Mouse (Mus musculus): ENCODE results near the gene Vmn1r49. TPM values are rescaled to one million over a fixed set of nuclear protein-coding genes. Genes with fewer than 3 reads are reported as not detected.
"Not testable (repeated sequence)": the region's sequence is repeated elsewhere in the genome, so short reads cannot be mapped to it uniquely, and the experiment has no call there.

The Vmn1r49 gene
- polyA plus RNA-seq (2015; fragmentation: Nextera tagmentation; extraction: Ambion mirVana) = not detected in 2 replicates

GRCm38 (mm10) chr6:90078406-90078805 is at the start of gene Vmn1r49:
Gene Vmn1r49, minus strand, starts transcription at chr6:90078506.
- WGBS = 81% methylated on average over 4 of the region's 4 CpGs
- Histone ChIP-seq H3K27me3 (ENCODE audit: insufficient read depth, low read length) (no peaks in the 10 kb centered on the region), H3K4me3 (replicated peaks; ENCODE audit: low read depth, low read length) (no peak within 1 kb of the TSS), H3K27ac (no peak within 1 kb of the TSS), H3K9ac (ENCODE audit: low read depth, low read length) (no peak within 1 kb of the TSS), H3K36me3 (ENCODE audit: insufficient read depth, low read length) (no peaks in the 10 kb centered on the region), H3K4me2 (ENCODE audit: low read length) (no peak within 1 kb of the TSS), H3K9me3 (replicated peaks; ENCODE audit: low read length) (no peaks in the 10 kb centered on the region), H3K4me1 (replicated peaks; ENCODE audit: insufficient read depth, low read length) (no peaks in the 10 kb centered on the region)
- DNase-seq (ENCODE audit: low spot score) (no peak), ATAC-seq (replicated peaks; ENCODE audit: low FRiP score, low read depth) (no peak)
- TF ChIP-seq CTCF (IDR thresholded peaks at IDR 0.05; ENCODE audit: low read depth) = no peak

DNA sequence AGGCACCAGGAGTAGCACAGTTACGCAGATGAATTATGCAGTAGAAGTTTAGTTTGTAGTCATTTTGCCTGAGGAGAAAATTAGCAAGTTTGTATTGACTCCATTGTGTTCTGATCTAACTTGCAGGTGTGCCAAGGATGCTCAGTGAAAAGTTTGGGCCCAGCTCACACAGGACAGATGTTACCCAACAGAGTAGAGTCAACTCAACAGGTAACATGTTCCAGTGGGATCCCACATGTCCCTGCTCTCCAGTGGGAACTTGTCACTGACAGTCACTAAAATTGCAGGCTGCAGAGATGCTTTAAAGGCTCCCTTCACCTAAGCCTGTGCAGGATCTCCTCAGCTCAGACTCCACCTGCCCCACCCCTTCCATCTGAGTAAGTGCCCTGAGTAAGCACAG is 44.0 kb upstream of the Vmn1r49 start, which contains the start of gene Vmn1r51:
TSS of gene Vmn1r51 (plus strand) at position 301 of the 400 bp plus-strand sequence.
- WGBS = 89% methylated on average over 1 of the region's 1 CpGs
- H3K4me3 ChIP-seq (replicated peaks; ENCODE audit: low read depth, low read length); ATAC-seq (replicated peaks; ENCODE audit: low FRiP score, low read depth): not testable (repeated sequence)

DNA sequence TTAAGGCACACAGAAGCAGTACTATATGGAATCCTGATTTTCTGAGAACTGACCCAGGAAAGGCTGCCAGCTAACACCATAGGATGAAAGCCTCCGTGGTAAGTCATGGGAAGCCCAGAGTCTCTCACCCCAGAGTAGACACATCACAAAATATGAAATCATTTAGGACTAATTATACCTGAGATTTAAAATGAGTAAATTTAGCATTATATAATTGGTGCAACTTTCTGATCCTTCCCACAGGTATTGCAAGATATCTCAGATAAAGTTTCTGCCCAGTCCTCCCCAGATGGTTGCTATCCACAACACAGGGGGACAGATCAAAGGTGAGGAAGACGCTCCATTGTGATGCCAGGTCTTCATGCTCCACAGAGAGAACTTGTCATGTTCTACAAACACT is 22.8 kb upstream of the Vmn1r49 start, which contains the start of gene Vmn1r50:
TSS of gene Vmn1r50 (plus strand) at position 301 of the 400 bp plus-strand sequence.
- Histone ChIP-seq H3K9me3 (replicated peaks; ENCODE audit: low read length) (no peaks in the 10 kb centered on the region), H3K4me1 (replicated peaks; ENCODE audit: insufficient read depth, low read length) (no peaks in the 10 kb centered on the region), H3K36me3 (ENCODE audit: insufficient read depth, low read length) (no peaks in the 10 kb centered on the region), H3K27ac (no peak within 1 kb of the TSS), H3K4me2 (ENCODE audit: low read length) (no peak within 1 kb of the TSS), H3K4me3 (replicated peaks; ENCODE audit: low read depth, low read length) (no peak within 1 kb of the TSS), H3K27me3 (ENCODE audit: insufficient read depth, low read length) (no peaks in the 10 kb centered on the region), H3K9ac (ENCODE audit: low read depth, low read length) (no peak within 1 kb of the TSS)
- TF ChIP-seq CTCF (IDR thresholded peaks at IDR 0.05; ENCODE audit: low read depth) = no peak
- ATAC-seq (replicated peaks; ENCODE audit: low FRiP score, low read depth) = no peak
- WGBS = 56% methylated on average over 2 of the region's 2 CpGs
- DNase-seq (ENCODE audit: low spot score) = no peak

More for the DNA sequence above, 44.0 kb upstream of the Vmn1r49 start, which contains the start of gene Vmn1r51:
- DNase-seq (ENCODE audit: low spot score); H3K9ac ChIP-seq (ENCODE audit: low read depth, low read length); H3K27me3 ChIP-seq (ENCODE audit: insufficient read depth, low read length); H3K4me1 ChIP-seq (replicated peaks; ENCODE audit: insufficient read depth, low read length); H3K9me3 ChIP-seq (replicated peaks; ENCODE audit: low read length); H3K36me3 ChIP-seq (ENCODE audit: insufficient read depth, low read length); H3K4me2 ChIP-seq (ENCODE audit: low read length); H3K27ac ChIP-seq: not testable (repeated sequence)

- 84% methylated on average over 2 of the region's 2 CpGs for WGBS
- no peaks in the 10 kb centered on the region for H3K4me1 ChIP-seq (replicated peaks; ENCODE audit: insufficient read depth, low read length)
- no peaks in the 10 kb centered on the region for H3K27me3 ChIP-seq (ENCODE audit: insufficient read depth, low read length)
- no peak overlapping the region for H3K9ac ChIP-seq (ENCODE audit: low read depth, low read length)
- no peak overlapping the region for H3K4me3 ChIP-seq (replicated peaks; ENCODE audit: low read depth, low read length)
- H3K9me3 ChIP-seq (replicated peaks; ENCODE audit: low read length) = no peaks in the 10 kb centered on the region
- ATAC-seq (replicated peaks; ENCODE audit: low FRiP score, low read depth) (no peak), DNase-seq (ENCODE audit: low spot score) (no peak)
- no peak overlapping the region for H3K4me2 ChIP-seq (ENCODE audit: low read length)
- H3K27ac ChIP-seq = no peak overlapping the region
- TF ChIP-seq CTCF (IDR thresholded peaks at IDR 0.05; ENCODE audit: low read depth) = no peak
- no peaks in the 10 kb centered on the region for H3K36me3 ChIP-seq (ENCODE audit: insufficient read depth, low read length)
Observed at GRCm38 (mm10) chr6:90100566-90100965, 22.3 kb upstream of the Vmn1r49 start.

DNA sequence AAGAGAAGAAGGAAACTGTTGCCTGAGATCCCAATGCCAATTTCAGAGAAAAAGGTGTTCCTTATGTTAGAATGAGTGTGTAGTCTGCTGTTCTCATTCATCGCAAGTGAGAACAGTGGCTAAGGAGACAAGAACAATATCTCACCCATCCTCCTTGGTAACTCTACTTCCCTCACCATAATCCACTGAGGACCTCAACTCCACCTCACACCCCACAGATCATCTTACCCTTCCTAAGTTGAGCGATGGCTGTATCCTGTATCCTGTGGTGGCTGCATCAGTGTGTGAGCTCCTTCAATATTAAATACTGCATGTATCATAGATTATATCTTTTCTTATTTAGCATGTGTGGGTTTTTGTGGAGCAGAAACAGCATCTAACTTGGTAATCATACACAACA is 41.6 kb downstream of the Vmn1r49 start, which contains the start of gene Vmn1r48:
TSS of gene Vmn1r48 (minus strand) at position 101 of the 400 bp plus-strand sequence.
- WGBS = no CpG with 5 or more reads among the region's 2 CpGs

More for the DNA sequence above, 41.6 kb downstream of the Vmn1r49 start, which contains the start of gene Vmn1r48:
- not testable (repeated sequence) for H3K4me2 ChIP-seq (ENCODE audit: low read length); H3K4me1 ChIP-seq (replicated peaks; ENCODE audit: insufficient read depth, low read length); H3K9me3 ChIP-seq (replicated peaks; ENCODE audit: low read length); ATAC-seq (replicated peaks; ENCODE audit: low FRiP score, low read depth); DNase-seq (ENCODE audit: low spot score); H3K27ac ChIP-seq; H3K36me3 ChIP-seq (ENCODE audit: insufficient read depth, low read length); H3K27me3 ChIP-seq (ENCODE audit: insufficient read depth, low read length); H3K9ac ChIP-seq (ENCODE audit: low read depth, low read length); H3K4me3 ChIP-seq (replicated peaks; ENCODE audit: low read depth, low read length)

Other genes with a start within 250 kb of the Vmn1r49 start
- gene Vmn1r42, start 202.1 kb downstream of the Vmn1r49 start, polyA plus RNA-seq (2015; fragmentation: Nextera tagmentation; extraction: Ambion mirVana) = not detected in 2 replicates
- not detected in 2 replicates for gene Vmn1r43, start 202.1 kb downstream of the Vmn1r49 start, polyA plus RNA-seq (2015; fragmentation: Nextera tagmentation; extraction: Ambion mirVana)
- not detected in 2 replicates for gene Vmn1r44, start 194.8 kb downstream of the Vmn1r49 start, polyA plus RNA-seq (2015; fragmentation: Nextera tagmentation; extraction: Ambion mirVana)
- not detected in 2 replicates for gene Vmn1r45, start 137.9 kb downstream of the Vmn1r49 start, polyA plus RNA-seq (2015; fragmentation: Nextera tagmentation; extraction: Ambion mirVana)
- not detected in 2 replicates for gene Vmn1r46, start 109.2 kb downstream of the Vmn1r49 start, polyA plus RNA-seq (2015; fragmentation: Nextera tagmentation; extraction: Ambion mirVana)
- not detected in 2 replicates for gene Vmn1r47, start 62.4 kb downstream of the Vmn1r49 start, polyA plus RNA-seq (2015; fragmentation: Nextera tagmentation; extraction: Ambion mirVana)
- not detected in 2 replicates for gene Vmn1r48, start 41.7 kb downstream of the Vmn1r49 start, polyA plus RNA-seq (2015; fragmentation: Nextera tagmentation; extraction: Ambion mirVana)
- gene Vmn1r50, start 22.9 kb upstream of the Vmn1r49 start, polyA plus RNA-seq (2015; fragmentation: Nextera tagmentation; extraction: Ambion mirVana) = not detected in 2 replicates
- gene Vmn1r51, start 44.1 kb upstream of the Vmn1r49 start, polyA plus RNA-seq (2015; fragmentation: Nextera tagmentation; extraction: Ambion mirVana) = 0.03 TPM in 1 of 2 replicates, not detected in the other
- not detected in 2 replicates for gene Vmn1r52, start 96.3 kb upstream of the Vmn1r49 start, polyA plus RNA-seq (2015; fragmentation: Nextera tagmentation; extraction: Ambion mirVana)
- gene V1ra8, start 124.3 kb upstream of the Vmn1r49 start, polyA plus RNA-seq (2015; fragmentation: Nextera tagmentation; extraction: Ambion mirVana) = not detected in 2 replicates
- not detected in 2 replicates for gene Vmn1r53, start 145.9 kb upstream of the Vmn1r49 start, polyA plus RNA-seq (2015; fragmentation: Nextera tagmentation; extraction: Ambion mirVana)
- not detected in 2 replicates for gene Vmn1r54, start 167.8 kb upstream of the Vmn1r49 start, polyA plus RNA-seq (2015; fragmentation: Nextera tagmentation; extraction: Ambion mirVana)
- gene BC048671, start 222.7 kb upstream of the Vmn1r49 start, polyA plus RNA-seq (2015; fragmentation: Nextera tagmentation; extraction: Ambion mirVana) = not detected in 2 replicates
- 4.4 and 6.0 TPM in 2 replicates for gene Chst13, start 246.7 kb upstream of the Vmn1r49 start, polyA plus RNA-seq (2015; fragmentation: Nextera tagmentation; extraction: Ambion mirVana)

Data from kidney, postnatal 0 days (tissue).